Mouse (Mus musculus) cerebellum, adult 2 months (tissue): ENCODE data around the gene Add2.

ENCODE experiments used
- CTCF ChIP-seq: fragments of 200-500 bp; IDR thresholded peaks from 2 replicates; pipeline ENCODE4 v1.5.1; 2011; ENCODE audit warnings: low read depth, mild to moderate bottlenecking, control low read depth, low read length, moderate library complexity, borderline replicate concordance; ENCODE audit not compliant: insufficient read depth
- POLR2A ChIP-seq: fragments of 200-500 bp; IDR thresholded peaks from 2 replicates; pipeline ENCODE4 v1.6.1; 2011; ENCODE audit warnings: low read length, control low read depth, borderline replicate concordance; ENCODE audit not compliant: insufficient read depth

- TF ChIP-seq CTCF = no peak
- TF ChIP-seq POLR2A = no peak
These were observed 58.5 kb downstream of the Add2 start for GRCm38 (mm10) chr6:86086851-86087571.
